In the genomic region with DNA sequence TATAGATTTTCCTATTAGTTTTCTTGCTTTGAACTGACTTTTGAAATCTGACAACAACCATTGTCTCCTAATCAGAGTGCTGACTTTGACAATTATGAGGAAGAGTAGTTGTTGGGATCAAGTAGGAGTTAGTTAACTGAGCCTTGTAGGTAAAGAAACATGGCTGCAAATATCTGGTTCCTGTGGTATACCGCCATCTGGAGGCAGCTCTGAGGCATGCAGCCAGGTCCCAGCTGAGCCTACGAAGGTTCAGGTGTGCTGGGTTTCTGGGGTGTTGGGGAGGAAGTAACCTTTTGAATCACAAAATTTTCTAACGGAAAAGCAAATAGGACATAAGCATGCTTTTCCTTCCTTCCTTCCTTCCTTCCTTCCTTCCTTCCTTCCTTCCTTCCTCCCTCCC, we compare ENCODE assay signal across 16 mouse cellular contexts.
DNase-seq lines count a peak whose midpoint lies in the region; ATAC-seq and TF ChIP-seq lines count a peak whose summit lies in the region.
"Had no signal": no experiment of that assay in that cellular context is flagged by ENCODE, and none has a peak within 500 bp of the region (broad histone marks: within the 10 kb centered on the region; RNA-seq: fewer than 3 reads in every experiment).

No protein-coding gene starts in this region.

- TF ChIP-seq POLR2A in lung, adult 2 months (IDR thresholded peaks at IDR 0.05; ENCODE audit: borderline replicate concordance, extremely low read depth, low read depth, low read length): no peak

- DNase-seq in intestine, embryonic 14.5 days (ENCODE audit: low spot score): peak; percentile 49
- DNase-seq in lung, adult 2 months: no peak
- DNase-seq in lung, postnatal 4 days: no peak
- DNase-seq in ES-CJ7 (ENCODE audit: low read depth, low spot score): peak; percentile 41
- peak; percentile 5 for DNase-seq in induced T-regulatory cell, adult 2 months (ENCODE audit: low read depth)
- DNase-seq: cerebellum, postnatal 14 days; lung, postnatal 36 days; retina, postnatal 1 day had no signal

- H3K4me3 ChIP-seq in intestine, embryonic 14.5 days (ENCODE audit: low read depth, low read length): no peak overlapping the region
- no peak overlapping the region for H3K4me3 ChIP-seq in intestine, embryonic 15.5 days (replicated peaks)
- H3K4me3 ChIP-seq in lung, adult 2 months (replicated peaks; ENCODE audit: extremely low read depth, low read depth, low read length): no peak overlapping the region
- H3K4me3 ChIP-seq: embryonic facial prominence, embryonic 12.5 days; forebrain, embryonic 10.5 days; kidney, embryonic 15.5 days; limb, embryonic 12.5 days; midbrain, embryonic 15.5 days; neural tube, embryonic 13.5 days had no signal

- TF ChIP-seq CTCF in lung, adult 2 months (IDR thresholded peaks at IDR 0.05; ENCODE audit: insufficient read depth, low read length): peak; percentile 43; the same call in 1 of the 2 replicates

- H3K9ac ChIP-seq in intestine, embryonic 14.5 days (ENCODE audit: low read length): no peak overlapping the region
- H3K9ac ChIP-seq in intestine, embryonic 15.5 days: no peak overlapping the region
- H3K9ac ChIP-seq: embryonic facial prominence, embryonic 12.5 days; kidney, embryonic 15.5 days; limb, embryonic 12.5 days; midbrain, embryonic 15.5 days; neural tube, embryonic 13.5 days had no signal

- ATAC-seq in intestine, embryonic 14.5 days (replicated peaks; ENCODE audit: low FRiP score, low TSS enrichment, low read depth): no peak
- ATAC-seq in intestine, embryonic 15.5 days: no peak
- no peak for ATAC-seq in frontal cortex, adult (ENCODE audit: low TSS enrichment)
- ATAC-seq: midbrain, embryonic 15.5 days had no signal

- H3K36me3 ChIP-seq in intestine, embryonic 14.5 days (ENCODE audit: control insufficient read depth, insufficient read depth, low read length): no peaks in the 10 kb centered on the region
- H3K36me3 ChIP-seq in intestine, embryonic 15.5 days: no peaks in the 10 kb centered on the region
- H3K36me3 ChIP-seq: embryonic facial prominence, embryonic 12.5 days; forebrain, embryonic 10.5 days; kidney, embryonic 15.5 days; limb, embryonic 12.5 days; midbrain, embryonic 15.5 days; neural tube, embryonic 13.5 days had no signal

- no peak overlapping the region for H3K4me2 ChIP-seq in intestine, embryonic 14.5 days (ENCODE audit: low read length)
- H3K4me2 ChIP-seq in intestine, embryonic 15.5 days (replicated peaks): no peak overlapping the region
- H3K4me2 ChIP-seq: embryonic facial prominence, embryonic 12.5 days; kidney, embryonic 15.5 days; limb, embryonic 12.5 days; midbrain, embryonic 15.5 days; neural tube, embryonic 13.5 days had no signal

- no peaks in the 10 kb centered on the region for H3K27me3 ChIP-seq in intestine, embryonic 14.5 days (replicated peaks; ENCODE audit: control insufficient read depth, insufficient read depth, low read length)
- H3K27me3 ChIP-seq in intestine, embryonic 15.5 days (replicated peaks): no peaks in the 10 kb centered on the region
- H3K27me3 ChIP-seq: embryonic facial prominence, embryonic 12.5 days; kidney, embryonic 15.5 days; limb, embryonic 12.5 days; midbrain, embryonic 15.5 days; neural tube, embryonic 13.5 days had no signal

- H3K4me1 ChIP-seq in intestine, embryonic 14.5 days (replicated peaks; ENCODE audit: control insufficient read depth, insufficient read depth, low read length): no peaks in the 10 kb centered on the region
- no peaks in the 10 kb centered on the region for H3K4me1 ChIP-seq in intestine, embryonic 15.5 days (replicated peaks)
- H3K4me1 ChIP-seq in lung, adult 2 months (ENCODE audit: control insufficient read depth, insufficient read depth, low read length): no peaks in the 10 kb centered on the region
- H3K4me1 ChIP-seq: kidney, embryonic 15.5 days had no signal

- no peaks in the 10 kb centered on the region for H3K9me3 ChIP-seq in intestine, embryonic 14.5 days (ENCODE audit: control insufficient read depth, low read length)
- no peaks in the 10 kb centered on the region for H3K9me3 ChIP-seq in intestine, embryonic 15.5 days
- H3K9me3 ChIP-seq: embryonic facial prominence, embryonic 12.5 days; forebrain, embryonic 10.5 days; kidney, embryonic 15.5 days; limb, embryonic 12.5 days; midbrain, embryonic 15.5 days; neural tube, embryonic 13.5 days had no signal

- no peak overlapping the region for H3K27ac ChIP-seq in intestine, embryonic 14.5 days (ENCODE audit: low read depth)
- no peak overlapping the region for H3K27ac ChIP-seq in intestine, embryonic 15.5 days
- H3K27ac ChIP-seq: embryonic facial prominence, embryonic 12.5 days; forebrain, embryonic 10.5 days; kidney, embryonic 15.5 days; limb, embryonic 12.5 days; midbrain, embryonic 15.5 days; neural tube, embryonic 13.5 days had no signal

- 58% methylated on average over 3 of the region's 3 CpGs for WGBS in intestine, embryonic 14.5 days
- WGBS in intestine, embryonic 15.5 days: 55% methylated on average over 3 of the region's 3 CpGs
- WGBS in lung, adult 2 months: 50% methylated on average over 3 of the region's 3 CpGs

Comparison
In these comparisons a context has a peak if more than half of its experiments do, and no peak if none do; other contexts are left out.
1. DNase-seq: peak in intestine, embryonic 14.5 days (single experiment), ES-CJ7 (single experiment) and induced T-regulatory cell, adult 2 months (single experiment); none in lung, adult 2 months (single experiment) and lung, postnatal 4 days (0 of 2).